Mouse (Mus musculus): ENCODE measurements around the gene Slc51a. TPM values are rescaled to one million over a fixed set of nuclear protein-coding genes. Genes with fewer than 3 reads are reported as not detected.

Slc51a gene
- polyA plus RNA-seq, 1 experiment = not detected

DNA sequence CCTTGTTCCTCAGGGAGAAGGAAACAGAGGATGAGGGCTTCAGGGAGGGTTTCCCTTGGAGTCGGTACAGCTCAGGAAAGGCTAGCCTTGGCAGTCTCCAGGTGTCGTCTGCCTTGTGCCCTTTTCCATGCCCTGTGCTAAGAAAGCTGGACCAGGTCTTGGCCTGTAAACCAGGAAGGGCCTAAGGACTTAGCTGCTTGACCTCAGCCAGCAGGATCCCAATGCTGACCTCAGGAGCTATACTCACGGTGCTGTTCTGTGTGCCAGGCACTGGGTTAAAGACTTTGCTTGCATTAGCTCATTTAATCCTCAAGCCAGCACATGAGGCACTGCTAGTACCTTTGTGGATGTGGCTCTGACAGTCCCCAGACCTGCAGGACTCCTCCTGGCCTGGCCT lies 23.7 kb upstream of the Slc51a start:
- 89% methylated on average over 3 of the region's 3 CpGs for whole genome bisulfite sequencing
- Histone ChIP-seq H3K27ac (ENCODE audit: insufficient read depth, low read depth, low read length) (no peak overlapping the region), H3K4me1 (ENCODE audit: control insufficient read depth, insufficient read depth, low read length) (peaks cover 41% of the 10 kb centered on the region), H3K4me3 (ENCODE audit: insufficient read depth, low read depth, low read length) (no peak overlapping the region)
- TF ChIP-seq POLR2A (IDR thresholded peaks at IDR 0.05; ENCODE audit: insufficient read depth, low read depth, low read length) (no peak), CTCF (IDR thresholded peaks at IDR 0.05; ENCODE audit: insufficient read depth, low read depth, low read length) (no peak)

DNA sequence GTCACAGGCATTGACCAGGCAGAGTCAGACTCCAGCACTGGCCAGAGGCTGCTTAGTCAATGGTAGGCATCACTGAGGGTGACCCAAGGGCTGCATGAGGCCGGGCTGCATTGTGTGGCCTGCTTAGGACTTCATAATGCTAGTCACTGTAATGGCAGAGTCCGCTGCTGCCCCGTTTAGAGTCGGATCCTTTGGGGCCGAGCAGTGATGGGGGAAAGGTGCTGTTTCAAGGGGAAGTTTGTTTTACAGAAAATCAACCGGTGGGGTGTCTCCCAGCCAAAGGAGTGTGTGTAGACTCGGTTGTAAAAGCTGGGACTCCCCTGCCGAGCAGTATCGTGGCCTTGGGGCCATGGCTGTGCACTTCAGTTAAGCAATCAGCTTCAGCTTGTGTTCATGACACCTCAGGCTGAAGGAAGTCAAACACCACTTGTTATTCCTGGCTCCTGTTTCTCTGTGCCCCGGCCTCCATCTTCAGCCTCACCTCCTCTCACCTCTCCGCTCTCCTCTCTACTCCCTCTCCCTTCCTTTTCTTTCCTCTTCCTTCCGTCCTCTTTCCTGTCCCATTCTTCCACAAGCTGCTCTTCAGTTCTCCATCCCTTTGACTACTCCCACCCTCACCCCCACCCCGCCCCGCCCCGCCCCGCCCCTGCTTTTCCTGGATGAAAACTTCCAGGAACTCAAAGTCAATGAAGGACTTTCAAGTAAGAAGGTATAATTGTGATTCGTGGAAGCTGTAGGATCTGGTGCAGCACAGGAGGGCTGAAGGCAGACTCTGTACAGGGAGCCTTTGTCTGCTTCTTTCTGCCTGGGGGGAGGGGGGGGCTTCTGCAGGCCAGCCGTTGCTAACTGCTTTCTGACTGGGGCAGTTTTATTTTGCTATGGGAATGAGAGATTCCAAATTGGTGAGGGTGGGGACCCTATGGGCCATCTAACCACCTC lies 23.0 kb upstream of the Slc51a start:
- peaks cover 35% of the 10 kb centered on the region for H3K4me1 ChIP-seq (ENCODE audit: control insufficient read depth, insufficient read depth, low read length)
- H3K4me3 ChIP-seq (ENCODE audit: insufficient read depth, low read depth, low read length) = no peak overlapping the region
- H3K27ac ChIP-seq (ENCODE audit: insufficient read depth, low read depth, low read length) = no peak overlapping the region
- WGBS = 65% methylated on average over 18 of the region's 18 CpGs
- TF ChIP-seq CTCF (IDR thresholded peaks at IDR 0.05; ENCODE audit: insufficient read depth, low read depth, low read length) (no peak), POLR2A (IDR thresholded peaks at IDR 0.05; ENCODE audit: insufficient read depth, low read depth, low read length) (no peak)

DNA sequence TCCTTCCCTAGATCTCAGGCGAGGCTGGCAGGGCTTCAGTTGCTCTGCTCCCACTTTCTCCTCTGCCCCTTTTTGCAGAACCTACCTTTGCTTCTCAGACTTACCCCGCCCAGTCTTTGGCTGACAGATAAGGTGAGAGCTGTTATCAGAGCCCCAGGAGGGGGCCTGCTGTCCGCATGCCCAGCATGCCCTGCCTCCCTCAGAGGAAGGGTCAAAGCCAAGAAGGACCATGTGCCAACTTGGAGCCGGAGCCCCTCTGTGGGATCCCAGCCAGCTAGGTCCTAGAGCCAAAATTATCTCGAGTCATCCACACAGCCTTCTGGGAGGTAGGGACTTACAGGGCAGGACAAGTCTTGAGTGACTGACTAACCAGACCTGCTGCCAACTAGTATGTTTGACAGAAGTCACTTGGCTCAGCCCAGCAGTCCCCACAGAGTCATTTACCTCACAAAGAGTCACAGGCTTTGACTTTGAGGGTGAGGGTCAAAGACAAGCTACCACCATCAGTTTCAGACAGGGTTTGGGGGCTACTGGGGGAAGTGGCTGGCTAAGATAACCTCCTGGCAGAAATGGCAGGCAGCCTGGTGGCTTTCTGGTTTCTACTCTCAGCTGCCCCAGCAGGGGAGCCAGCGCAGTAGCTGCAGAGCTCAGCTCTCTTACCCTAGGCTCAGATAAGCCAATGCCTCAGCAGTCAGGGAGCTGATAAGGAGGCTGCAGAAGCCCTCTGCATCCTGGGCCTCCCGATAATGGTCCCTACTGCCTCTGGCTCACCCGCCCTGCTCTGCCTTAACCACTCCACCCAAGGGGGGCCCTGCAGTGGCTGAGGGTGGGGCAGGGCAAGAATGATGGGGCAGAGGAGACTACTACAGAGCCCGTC lies 21.6 kb upstream of the Slc51a start:
- WGBS = 53% methylated on average over 9 of the region's 9 CpGs
- no peak overlapping the region for H3K4me3 ChIP-seq (ENCODE audit: insufficient read depth, low read depth, low read length)
- H3K4me1 ChIP-seq (ENCODE audit: control insufficient read depth, insufficient read depth, low read length) = peaks cover 33% of the 10 kb centered on the region
- H3K27ac ChIP-seq (ENCODE audit: insufficient read depth, low read depth, low read length) = 0 out of 2 replicates have a peak overlapping the region, but pooled peaks have one; percentile 12
- TF ChIP-seq CTCF (IDR thresholded peaks at IDR 0.05; ENCODE audit: insufficient read depth, low read depth, low read length) (no peak), POLR2A (IDR thresholded peaks at IDR 0.05; ENCODE audit: insufficient read depth, low read depth, low read length) (no peak)

DNA sequence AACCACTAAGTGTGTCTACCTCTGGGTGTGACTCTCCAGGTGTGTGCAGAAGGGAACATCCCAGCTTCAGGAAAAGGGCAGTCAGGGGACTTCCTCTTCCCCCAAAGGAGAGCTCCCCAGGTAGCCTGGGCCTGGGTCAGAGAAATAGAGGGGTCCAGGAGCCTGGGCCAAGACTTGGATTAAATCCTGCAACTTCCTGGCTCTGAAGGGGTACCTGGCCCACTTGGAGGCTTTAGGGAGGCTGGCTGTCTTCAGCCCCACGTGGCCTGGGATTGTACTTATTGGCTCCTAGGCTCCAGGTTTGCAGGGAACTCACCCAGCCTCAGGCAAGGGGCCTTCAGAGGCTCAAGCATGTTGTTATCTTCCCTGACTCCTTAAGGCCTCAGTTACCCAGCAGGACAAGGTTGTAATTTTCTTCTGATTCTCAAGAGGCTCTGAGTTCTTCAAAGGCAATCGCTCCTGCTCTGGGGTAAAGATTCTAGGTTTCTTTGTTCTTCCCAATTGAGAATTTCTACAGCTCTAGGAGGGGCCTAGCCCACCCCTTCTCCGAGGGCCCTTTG lies 20.9 kb upstream of the Slc51a start:
- H3K4me3 ChIP-seq (ENCODE audit: insufficient read depth, low read depth, low read length) = no peak overlapping the region
- peaks cover 33% of the 10 kb centered on the region for H3K4me1 ChIP-seq (ENCODE audit: control insufficient read depth, insufficient read depth, low read length)
- 0 out of 2 replicates have a peak overlapping the region, but pooled peaks have one; percentile 12 for H3K27ac ChIP-seq (ENCODE audit: insufficient read depth, low read depth, low read length)
- TF ChIP-seq CTCF (IDR thresholded peaks at IDR 0.05; ENCODE audit: insufficient read depth, low read depth, low read length) (no peak), POLR2A (IDR thresholded peaks at IDR 0.05; ENCODE audit: insufficient read depth, low read depth, low read length) (no peak)
- 24% methylated on average over 3 of the region's 3 CpGs for WGBS

DNA sequence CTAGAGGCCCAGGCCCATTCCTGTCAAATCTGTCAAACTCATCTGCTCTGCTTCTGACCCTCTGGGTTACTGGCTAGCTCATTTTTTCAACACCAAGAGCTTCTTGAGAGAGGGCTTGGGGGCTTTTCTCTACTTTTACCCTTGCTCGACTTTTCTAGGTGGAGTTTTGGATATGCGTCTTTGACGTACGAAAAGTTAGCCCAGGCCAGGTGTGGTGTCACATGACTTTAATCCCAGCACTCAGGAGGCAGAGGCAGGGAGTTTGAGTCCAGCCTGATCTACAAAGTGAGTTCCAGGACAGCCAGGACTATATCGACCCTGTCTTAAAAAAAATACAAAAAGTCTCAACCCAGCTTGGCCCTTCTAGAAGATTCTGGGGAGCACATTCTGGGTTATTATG lies 20.4 kb upstream of the Slc51a start:
- Histone ChIP-seq H3K4me1 (ENCODE audit: control insufficient read depth, insufficient read depth, low read length) (peaks cover 33% of the 10 kb centered on the region), H3K27ac (ENCODE audit: insufficient read depth, low read depth, low read length) (no peak overlapping the region), H3K4me3 (ENCODE audit: insufficient read depth, low read depth, low read length) (no peak overlapping the region)
- 88% methylated on average over 5 of the region's 5 CpGs for WGBS
- TF ChIP-seq POLR2A (IDR thresholded peaks at IDR 0.05; ENCODE audit: insufficient read depth, low read depth, low read length) (no peak), CTCF (IDR thresholded peaks at IDR 0.05; ENCODE audit: insufficient read depth, low read depth, low read length) (no peak)

DNA sequence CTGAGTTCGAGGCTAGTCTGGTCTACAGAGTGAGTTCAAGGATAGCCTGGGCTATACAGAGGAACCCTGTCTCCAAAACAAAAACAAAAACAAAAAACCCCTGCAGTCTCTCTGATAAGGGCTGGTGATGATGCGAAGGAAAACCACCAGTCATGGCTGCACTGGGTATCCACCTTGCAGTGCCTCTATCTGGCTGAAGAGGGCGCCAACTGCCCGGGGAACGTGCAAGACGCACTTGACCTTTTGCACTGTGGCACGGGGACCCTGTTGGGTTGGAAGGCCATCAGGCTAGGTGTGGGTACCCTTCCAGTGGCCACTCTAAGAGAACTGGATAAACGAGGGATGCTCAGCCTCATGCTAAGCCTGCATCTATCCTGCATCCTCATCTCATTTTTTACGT lies 19.7 kb upstream of the Slc51a start:
- H3K4me3 ChIP-seq (ENCODE audit: insufficient read depth, low read depth, low read length) = no peak overlapping the region
- no peak overlapping the region for H3K27ac ChIP-seq (ENCODE audit: insufficient read depth, low read depth, low read length)
- peaks cover 30% of the 10 kb centered on the region for H3K4me1 ChIP-seq (ENCODE audit: control insufficient read depth, insufficient read depth, low read length)
- TF ChIP-seq POLR2A (IDR thresholded peaks at IDR 0.05; ENCODE audit: insufficient read depth, low read depth, low read length) (no peak), CTCF (IDR thresholded peaks at IDR 0.05; ENCODE audit: insufficient read depth, low read depth, low read length) (peak; percentile 88)
- 20% methylated on average over 9 of the region's 9 CpGs for WGBS

DNA sequence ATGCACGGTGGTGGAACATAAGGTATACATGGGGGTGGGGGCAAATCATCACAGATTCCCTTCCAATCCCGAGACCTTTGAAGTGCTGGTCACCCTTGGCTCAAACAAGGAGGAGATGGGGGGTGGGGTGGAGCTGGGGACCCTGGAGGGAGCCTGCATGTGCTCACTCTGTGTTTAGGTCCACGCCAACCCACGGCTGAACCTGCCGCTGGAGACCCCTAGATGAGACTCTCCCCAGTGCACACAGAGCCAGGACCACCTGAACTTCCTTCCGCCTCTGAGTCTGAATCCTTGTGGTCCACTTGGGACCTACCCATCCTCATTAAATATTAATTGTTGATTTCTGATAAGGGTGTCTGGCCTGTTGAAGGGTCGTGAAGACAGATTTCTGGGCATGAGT lies 19.2 kb upstream of the Slc51a start:
- H3K4me1 ChIP-seq (ENCODE audit: control insufficient read depth, insufficient read depth, low read length) = peaks cover 30% of the 10 kb centered on the region
- 83% methylated on average over 7 of the region's 7 CpGs for WGBS
- H3K4me3 ChIP-seq (ENCODE audit: insufficient read depth, low read depth, low read length) = no peak overlapping the region
- H3K27ac ChIP-seq (ENCODE audit: insufficient read depth, low read depth, low read length) = no peak overlapping the region
- TF ChIP-seq CTCF (IDR thresholded peaks at IDR 0.05; ENCODE audit: insufficient read depth, low read depth, low read length) (no peak), POLR2A (IDR thresholded peaks at IDR 0.05; ENCODE audit: insufficient read depth, low read depth, low read length) (no peak)

DNA sequence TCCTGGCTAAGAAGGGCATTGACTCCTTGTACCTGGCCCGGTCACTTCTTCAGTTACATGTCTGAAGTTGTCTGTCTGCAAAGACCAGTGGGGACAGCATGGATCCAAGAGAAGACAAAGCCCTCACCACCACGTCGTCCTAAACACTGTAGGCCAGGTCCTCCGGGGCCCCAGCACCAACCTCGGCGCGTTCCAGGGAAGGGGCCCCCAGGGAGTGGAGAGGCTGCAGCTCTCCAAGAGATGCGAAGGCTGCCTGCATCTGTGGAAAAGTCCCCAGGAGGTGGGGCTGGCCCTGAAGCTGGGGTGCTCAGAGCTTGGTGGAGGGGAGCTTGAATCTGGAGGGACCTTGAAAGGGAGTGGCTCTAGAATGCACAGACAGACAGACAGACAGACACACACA lies 18.6 kb upstream of the Slc51a start:
- peaks cover 25% of the 10 kb centered on the region for H3K4me1 ChIP-seq (ENCODE audit: control insufficient read depth, insufficient read depth, low read length)
- H3K27ac ChIP-seq (ENCODE audit: insufficient read depth, low read depth, low read length) = no peak overlapping the region
- TF ChIP-seq POLR2A (IDR thresholded peaks at IDR 0.05; ENCODE audit: insufficient read depth, low read depth, low read length) = no peak
- TF ChIP-seq CTCF (IDR thresholded peaks at IDR 0.05; ENCODE audit: insufficient read depth, low read depth, low read length) = no peak
- no peak overlapping the region for H3K4me3 ChIP-seq (ENCODE audit: insufficient read depth, low read depth, low read length)
- 89% methylated on average over 8 of the region's 8 CpGs for WGBS

Data from olfactory bulb, adult 2 months (tissue).